Mouse (Mus musculus): Measurements from ENCODE around the gene Ahnak.

DNA sequence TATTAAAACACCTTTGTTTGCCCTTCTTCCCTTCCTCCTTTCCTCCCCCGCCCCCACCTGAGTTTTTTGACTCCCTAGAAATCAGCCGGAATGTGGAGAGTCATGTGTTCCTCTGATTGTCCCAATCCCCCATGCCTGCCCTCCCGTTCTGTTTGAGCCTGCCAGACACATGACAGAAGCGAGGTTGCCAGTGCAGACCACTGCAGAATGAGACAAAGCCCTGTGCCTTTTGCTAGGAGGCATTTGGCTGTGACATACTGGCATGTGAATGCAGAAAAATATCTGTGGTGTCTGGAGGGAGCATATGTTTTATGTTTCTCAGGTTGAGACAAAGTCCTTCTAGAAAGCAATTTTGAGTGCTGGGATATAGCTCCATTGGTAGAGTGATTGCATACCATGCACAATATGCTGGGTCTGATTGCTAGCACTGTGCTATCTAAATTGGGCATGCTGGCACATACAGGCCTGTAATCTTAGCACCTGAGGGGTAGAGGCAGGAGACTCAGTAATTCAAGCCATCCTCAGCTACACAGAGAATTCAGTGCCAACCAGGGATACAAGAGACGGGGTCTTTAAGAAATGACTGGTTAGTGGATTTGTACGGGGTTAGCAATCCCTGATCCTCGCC lies 43.5 kb downstream of the Ahnak start:
- TF ChIP-seq CTCF (IDR thresholded peaks at IDR 0.05; ENCODE audit: insufficient read depth, low read length), result no peak
- TF ChIP-seq POLR2A (IDR thresholded peaks at IDR 0.05; ENCODE audit: borderline replicate concordance, extremely low read depth, low read depth, low read length), result no peak

Measured in lung, adult 2 months (tissue).